Mouse (Mus musculus) retina, adult 2 months (tissue): Measurements from ENCODE around the gene Ccdc59.

Experiments used
- DNase-seq: peaks from one replicate; pipeline ENCODE4 v3.0.0-alpha.2; 2012; ENCODE audit warnings: low read depth, low spot score

The Ccdc59 gene

DNA sequence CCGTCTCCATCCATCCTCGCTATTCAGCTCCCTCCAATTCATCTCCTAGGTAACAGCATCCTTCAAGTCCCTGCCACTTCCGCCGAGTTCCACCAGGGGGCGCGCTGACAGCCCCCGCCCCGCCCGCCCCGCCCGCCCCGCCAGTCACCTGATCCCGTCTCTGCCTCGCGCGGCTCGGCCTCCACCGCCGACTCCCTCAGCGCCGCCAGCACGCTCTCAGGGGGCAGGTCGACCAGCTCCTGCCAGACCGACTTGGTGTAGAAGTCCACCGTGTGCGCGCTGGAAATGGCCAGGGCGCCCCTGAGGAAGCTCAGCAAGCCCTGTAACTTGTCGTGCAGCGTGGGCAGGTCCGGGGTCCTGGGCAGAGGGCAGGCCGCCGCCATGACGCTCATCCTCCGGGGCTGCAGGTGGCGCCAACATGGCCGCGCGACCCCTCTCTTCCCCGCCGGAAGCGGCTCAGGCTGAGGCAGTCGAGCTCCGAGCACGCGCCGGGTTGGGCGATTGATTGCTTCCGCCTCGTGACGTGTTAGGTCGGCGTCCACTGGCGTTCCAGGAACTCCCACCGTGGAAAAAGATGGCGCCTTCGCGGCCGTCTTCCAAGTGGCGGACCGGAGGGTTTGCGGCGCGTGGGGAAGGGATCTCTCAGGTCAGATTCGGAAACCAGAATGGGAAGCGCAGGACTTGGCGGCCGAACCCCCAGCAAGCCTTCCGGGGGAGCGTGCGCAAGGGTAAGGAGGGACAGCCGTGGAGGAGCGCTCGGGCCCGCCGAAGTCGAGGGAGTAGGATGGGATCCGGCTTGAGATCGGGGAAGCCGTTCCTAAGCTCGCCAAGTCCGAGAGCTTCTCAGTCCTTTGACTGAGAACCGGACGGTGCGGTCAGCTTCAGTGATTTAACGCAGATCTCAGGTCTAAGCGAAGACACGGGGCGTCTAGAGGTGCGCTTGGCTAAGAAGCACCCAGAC lies at the start of gene Ccdc59, which contains the start of gene Mettl25:
Ccdc59 (plus strand) TSS at position 140 of the 961 bp plus-strand sequence.
Mettl25 (minus strand) TSS at position 453 of the 961 bp plus-strand sequence.
- peak; percentile 92 for DNase-seq

DNA sequence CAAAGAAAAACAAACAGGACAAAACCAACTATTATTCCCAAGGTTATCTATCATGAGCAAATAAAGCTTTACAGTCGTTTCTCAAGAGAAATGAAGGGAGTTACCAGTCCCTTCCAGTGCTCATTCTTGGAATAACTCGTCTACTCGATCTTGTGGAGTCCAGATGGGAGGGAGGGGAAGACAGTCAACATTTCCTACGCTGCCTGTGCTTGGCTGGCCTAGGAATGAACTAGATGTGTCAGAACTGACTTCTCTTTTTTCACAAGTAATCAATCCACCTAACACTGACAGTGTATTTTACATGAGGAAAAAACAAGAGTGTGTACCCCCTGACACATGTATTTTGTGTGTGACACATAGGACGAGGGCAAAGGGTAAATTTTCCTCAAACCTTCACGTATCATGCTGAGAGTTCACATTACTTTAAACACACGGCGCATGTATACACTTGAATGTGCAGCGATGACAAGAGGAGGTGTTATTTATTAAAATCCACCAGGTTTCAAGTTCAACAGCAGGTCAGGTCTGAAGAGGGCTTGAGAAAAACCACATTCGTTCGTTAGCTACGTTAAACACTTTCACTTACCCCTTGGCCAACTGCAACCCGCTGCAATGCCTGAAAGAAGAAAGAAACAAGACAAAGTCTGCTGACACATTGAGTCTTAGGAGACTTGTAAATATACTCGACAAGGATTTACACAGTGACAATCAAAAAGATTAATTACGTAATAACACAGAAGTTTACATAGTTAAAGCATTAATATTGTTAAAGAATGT lies 46.9 kb upstream of the Ccdc59 start:
- no peak for DNase-seq

DNA sequence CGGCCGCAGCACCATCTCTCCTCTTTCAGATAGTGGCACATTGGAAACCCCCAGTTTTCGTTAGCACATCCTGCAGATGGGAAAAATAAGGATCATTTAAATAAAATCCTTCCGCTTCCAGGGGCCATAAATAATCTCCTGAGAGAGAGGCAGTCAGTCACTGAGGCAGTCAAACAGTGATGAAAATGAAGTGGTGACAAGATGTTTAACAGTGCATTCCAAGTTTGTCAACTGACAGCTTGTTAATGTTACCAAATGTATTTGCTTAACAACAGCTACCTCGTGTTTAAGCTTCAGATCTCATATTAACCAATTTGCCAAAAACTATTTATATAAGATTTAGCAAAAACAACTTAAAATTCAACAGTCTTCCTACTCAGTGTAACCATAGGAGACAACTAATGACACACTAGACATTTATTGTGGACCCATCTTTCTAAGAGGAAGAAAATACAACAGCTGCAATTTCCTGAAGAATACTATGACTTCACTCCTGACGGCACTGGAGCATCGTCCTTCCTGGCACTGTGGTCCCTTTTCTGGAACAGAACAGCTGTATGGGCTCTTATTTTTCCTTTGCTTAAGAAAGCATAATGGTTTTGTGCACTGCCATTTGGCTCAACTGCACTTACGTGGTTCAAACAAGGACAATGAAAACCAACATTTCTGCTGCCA lies 43.5 kb upstream of the Ccdc59 start:
- DNase-seq, result no peak

DNA sequence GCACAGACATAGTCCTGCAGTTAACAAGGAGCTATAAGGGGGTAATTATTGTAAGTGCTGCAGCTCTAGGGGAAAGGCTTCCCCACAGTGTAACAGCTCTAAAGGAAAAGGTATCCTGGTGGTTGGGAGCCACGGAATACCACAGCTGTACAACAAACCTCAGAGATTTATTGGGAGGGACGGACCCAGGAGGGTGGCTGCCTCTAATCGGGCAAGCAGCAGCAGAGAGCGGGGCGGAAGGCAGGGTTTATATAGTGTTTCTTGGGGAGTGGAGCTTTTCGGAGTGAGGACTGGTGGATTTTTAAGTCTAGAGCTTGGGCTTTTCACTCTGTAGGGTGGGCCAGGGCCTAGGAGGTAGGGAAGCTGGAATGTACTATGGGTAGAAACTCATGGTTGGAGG lies 39.7 kb upstream of the Ccdc59 start:
- DNase-seq, result no peak

DNA sequence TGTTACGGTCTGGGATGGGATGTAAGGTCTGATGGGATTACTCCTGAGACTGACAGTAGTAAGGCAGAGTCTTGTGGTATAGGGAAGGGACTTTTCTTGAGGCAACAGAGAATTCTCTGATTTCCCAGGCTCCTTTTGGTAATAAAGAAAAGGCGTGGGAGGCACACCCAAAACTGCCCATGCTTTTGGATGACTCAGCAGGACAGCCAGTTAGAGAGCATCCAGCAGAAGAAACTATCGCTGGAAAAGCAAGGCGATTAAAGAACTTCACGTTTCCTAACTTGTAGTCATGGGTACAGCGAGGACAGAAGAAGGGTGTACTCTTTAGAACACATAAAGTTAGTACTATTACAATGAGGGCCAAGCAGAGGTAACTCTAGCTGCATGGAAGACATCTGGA lies 38.7 kb upstream of the Ccdc59 start:
- no peak for DNase-seq

DNA sequence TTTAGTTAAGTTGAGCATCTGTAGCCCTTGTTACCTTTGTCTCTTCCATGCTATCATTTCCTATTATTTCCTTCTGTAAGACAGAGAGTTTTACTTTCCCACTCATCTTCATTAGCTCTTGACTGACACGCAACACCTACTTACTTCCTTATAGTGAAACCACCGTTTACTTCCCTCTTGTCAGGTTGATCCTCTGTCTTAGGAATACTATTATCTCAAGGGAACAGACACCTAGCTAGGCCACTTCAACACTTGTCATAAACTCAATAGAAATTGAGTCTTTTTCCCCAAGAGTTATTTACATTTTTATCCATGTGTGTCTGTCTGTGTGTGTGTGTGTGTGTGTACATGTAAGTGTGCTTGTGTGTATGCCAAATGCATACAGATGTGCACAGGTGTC lies 37.4 kb upstream of the Ccdc59 start:
- DNase-seq, result no peak

DNA sequence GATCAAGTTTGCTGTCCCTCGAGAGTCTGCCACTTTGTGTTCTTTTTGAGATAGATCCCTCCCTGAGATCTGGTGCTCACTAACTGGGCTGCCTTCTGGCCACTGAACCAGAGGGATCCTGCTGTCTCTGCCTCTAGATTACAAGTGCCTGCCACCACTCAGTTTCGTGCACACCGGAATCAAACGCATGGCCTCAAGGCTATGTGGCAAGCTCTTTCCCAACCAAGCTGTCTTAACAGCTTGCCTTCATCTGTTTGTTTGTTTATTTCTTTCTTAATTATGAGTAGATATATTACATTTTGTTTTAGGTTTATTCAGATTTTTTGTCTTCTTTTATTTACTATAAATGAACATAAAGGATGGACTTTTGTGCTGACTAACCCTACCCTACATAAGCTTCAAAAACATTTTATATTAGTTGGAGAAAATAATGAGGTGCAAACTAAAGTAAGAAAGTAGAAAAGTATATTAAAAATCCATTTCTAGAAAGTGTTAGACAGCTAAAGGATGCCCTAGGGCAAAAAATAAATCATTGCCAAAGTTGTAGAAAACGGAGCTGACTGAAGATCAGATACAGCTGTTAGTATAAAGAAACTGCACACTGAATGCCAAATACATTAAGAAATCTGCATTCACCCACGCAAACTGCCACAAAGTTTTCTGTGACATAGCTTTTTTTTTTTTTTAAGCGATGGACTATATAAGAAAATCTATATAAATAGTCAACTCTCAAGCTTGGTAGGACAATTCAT lies 34.4 kb upstream of the Ccdc59 start:
- DNase-seq, result no peak

DNA sequence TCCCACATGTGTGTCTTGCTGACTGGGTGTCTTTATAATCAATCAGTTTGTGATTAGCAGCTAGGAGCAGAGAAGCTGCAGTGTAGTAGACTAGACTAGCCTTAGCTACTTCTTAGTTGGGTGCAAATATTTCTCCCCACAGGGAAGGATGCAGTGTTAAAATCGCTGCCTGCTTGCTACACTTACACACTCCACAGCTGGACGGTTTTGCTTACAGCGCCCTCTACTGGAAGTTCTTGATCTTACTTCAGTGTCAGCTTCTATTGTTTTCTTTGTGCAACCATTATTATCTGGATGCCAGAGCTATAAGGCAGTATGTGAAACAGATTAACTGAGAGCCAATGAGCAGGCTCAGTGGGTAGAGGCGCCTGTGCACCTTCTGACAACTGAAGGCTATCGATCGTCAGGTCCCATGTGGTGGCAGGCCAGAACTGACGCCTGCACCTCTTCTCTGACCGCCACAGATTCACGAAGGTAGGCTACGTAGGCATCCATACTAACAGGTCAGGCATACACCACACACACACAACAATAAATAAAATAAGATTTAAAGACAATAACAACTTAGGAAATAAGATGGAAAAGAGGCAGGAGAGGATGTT lies 6.1 kb upstream of the Ccdc59 start:
- DNase-seq, result no peak

DNA sequence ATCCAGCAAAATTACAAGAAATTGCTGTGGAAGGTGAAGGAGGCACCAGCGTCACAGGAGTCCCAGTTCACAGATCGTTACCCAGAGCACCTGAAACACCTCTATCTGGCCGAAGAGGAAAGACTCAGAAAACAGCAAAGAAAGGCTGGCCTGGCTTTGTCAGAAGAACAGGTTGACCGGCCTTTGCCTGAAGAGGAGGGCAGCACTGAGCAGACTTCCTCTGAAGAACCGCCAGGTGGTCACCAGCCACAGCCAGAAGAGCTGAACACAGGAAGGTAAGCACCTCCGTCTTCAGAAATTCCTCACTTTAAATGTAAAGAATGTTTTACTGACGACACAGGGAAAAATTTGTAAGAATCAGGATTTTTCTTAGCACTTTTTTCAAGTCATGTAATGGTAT lies 1.7 kb downstream of the Ccdc59 start:
- DNase-seq, result no peak

DNA sequence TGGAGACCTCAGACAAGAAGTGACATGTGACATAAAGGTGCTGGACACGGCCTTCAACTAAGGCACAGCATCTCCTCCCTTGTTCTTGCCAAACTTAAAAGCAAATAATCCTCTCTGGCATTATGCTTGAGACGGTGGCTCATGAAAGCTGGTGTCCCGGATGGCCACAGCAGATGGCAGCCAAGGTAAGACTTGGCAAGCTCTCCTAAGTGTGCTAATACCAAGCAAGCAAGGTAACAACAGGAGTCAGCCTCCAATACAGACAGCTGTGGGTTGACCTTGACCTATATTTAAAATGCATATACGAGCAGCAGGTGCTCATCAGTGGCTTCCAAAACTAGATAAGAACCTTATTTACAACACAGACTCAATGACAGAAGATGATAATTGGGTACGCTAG lies 9.4 kb downstream of the Ccdc59 start:
- DNase-seq, result peak; percentile 50

DNA sequence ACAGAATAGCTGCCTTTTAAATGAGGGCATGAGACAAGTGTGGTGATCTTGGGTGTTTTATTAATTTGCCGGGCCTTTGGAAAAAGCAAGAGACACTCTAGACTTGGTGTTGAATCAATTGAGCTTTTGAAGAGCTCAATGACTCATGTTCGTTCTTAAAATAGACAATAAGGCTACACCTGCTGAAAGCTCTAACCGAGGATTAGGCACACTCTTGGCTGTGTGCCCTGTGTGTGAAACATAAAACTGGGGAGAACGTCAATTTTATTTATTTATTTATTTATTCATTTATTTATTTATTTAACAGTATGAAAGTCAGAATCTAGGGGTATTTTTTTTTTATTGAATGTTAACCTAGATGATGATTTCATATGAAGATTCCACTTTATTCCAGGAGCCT lies 10.3 kb downstream of the Ccdc59 start:
- no peak for DNase-seq

DNA sequence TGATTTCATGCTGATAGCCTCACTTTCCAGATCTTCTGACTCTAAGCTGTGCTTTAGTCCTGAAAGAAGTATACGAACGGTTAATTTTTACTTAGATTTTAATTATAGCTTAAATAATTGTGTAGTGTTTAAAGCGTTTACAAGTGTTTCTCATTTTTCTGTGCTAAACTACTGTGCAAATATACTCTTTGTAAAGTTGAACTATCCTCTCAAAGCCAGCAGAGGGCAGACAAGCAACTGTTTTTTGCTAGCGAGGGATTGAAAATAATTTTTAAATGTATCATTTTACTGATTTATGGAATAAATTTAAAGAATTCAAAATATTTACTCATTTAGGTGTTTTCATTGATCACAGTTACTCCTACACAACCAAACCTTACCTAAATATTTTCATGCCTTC lies 26.4 kb downstream of the Ccdc59 start:
- no peak for DNase-seq
